Mouse (Mus musculus): ENCODE data around the gene Gstm2. TPM values are rescaled to one million over a fixed set of nuclear protein-coding genes. Genes with fewer than 3 reads are reported as not detected.
"Not testable (repeated sequence)": the region's sequence is repeated elsewhere in the genome, so short reads cannot be mapped to it uniquely, and the experiment has no call there.

The Gstm2 gene
- total and polyA plus RNA-seq, 2 experiments: 79.1 to 222 TPM

GRCm38 (mm10) chr3:108002021-108002420 lies 15.8 kb upstream of the Gstm2 start:
- H3K4me3 ChIP-seq (ENCODE audit: insufficient read depth, low read depth, low read length): no peak overlapping the region
- H3K27ac ChIP-seq (replicated peaks; ENCODE audit: insufficient read depth, low read depth, low read length): no peak overlapping the region
- no peaks in the 10 kb centered on the region for H3K27me3 ChIP-seq (ENCODE audit: control insufficient read depth, insufficient read depth, low read length)
- H3K79me2 ChIP-seq (ENCODE audit: control insufficient read depth, insufficient read depth, low read length): no peaks in the 10 kb centered on the region
- no peak for DNase-seq (ENCODE audit: extremely low read depth, low read depth, low spot score)
- H3K4me1 ChIP-seq (ENCODE audit: control insufficient read depth, insufficient read depth, low read length): no peaks in the 10 kb centered on the region
- no peak for TF ChIP-seq CTCF (IDR thresholded peaks at IDR 0.05; ENCODE audit: low read depth, low read length)
- TF ChIP-seq POLR2A (IDR thresholded peaks at IDR 0.05; ENCODE audit: extremely low read depth, insufficient read depth, low read length): no peak
- H3K36me3 ChIP-seq (ENCODE audit: control insufficient read depth, insufficient read depth, low read length): no peaks in the 10 kb centered on the region
- H3K9ac ChIP-seq (ENCODE audit: low read depth, low read length): no peak overlapping the region
- WGBS: 60% methylated on average over 8 of the region's 8 CpGs

GRCm38 (mm10) chr3:107999491-107999890 lies 13.2 kb upstream of the Gstm2 start:
- H3K36me3 ChIP-seq (ENCODE audit: control insufficient read depth, insufficient read depth, low read length): no peaks in the 10 kb centered on the region
- 97% methylated on average over 3 of the region's 3 CpGs for WGBS
- H3K4me1 ChIP-seq (ENCODE audit: control insufficient read depth, insufficient read depth, low read length): no peaks in the 10 kb centered on the region
- H3K79me2 ChIP-seq (ENCODE audit: control insufficient read depth, insufficient read depth, low read length): no peaks in the 10 kb centered on the region
- no peaks in the 10 kb centered on the region for H3K27me3 ChIP-seq (ENCODE audit: control insufficient read depth, insufficient read depth, low read length)
- H3K27ac ChIP-seq (replicated peaks; ENCODE audit: insufficient read depth, low read depth, low read length): no peak overlapping the region
- no peak overlapping the region for H3K9ac ChIP-seq (ENCODE audit: low read depth, low read length)
- H3K4me3 ChIP-seq (ENCODE audit: insufficient read depth, low read depth, low read length): no peak overlapping the region
- no peak for DNase-seq (ENCODE audit: extremely low read depth, low read depth, low spot score)
- TF ChIP-seq POLR2A (IDR thresholded peaks at IDR 0.05; ENCODE audit: extremely low read depth, insufficient read depth, low read length) (no peak), CTCF (IDR thresholded peaks at IDR 0.05; ENCODE audit: low read depth, low read length) (no peak)

GRCm38 (mm10) chr3:107998591-107998990 lies 12.3 kb upstream of the Gstm2 start:
- Histone ChIP-seq H3K79me2 (ENCODE audit: control insufficient read depth, insufficient read depth, low read length) (no peaks in the 10 kb centered on the region), H3K9ac (ENCODE audit: low read depth, low read length) (no peak overlapping the region), H3K36me3 (ENCODE audit: control insufficient read depth, insufficient read depth, low read length) (no peaks in the 10 kb centered on the region), H3K27me3 (ENCODE audit: control insufficient read depth, insufficient read depth, low read length) (no peaks in the 10 kb centered on the region), H3K4me3 (ENCODE audit: insufficient read depth, low read depth, low read length) (no peak overlapping the region), H3K4me1 (ENCODE audit: control insufficient read depth, insufficient read depth, low read length) (no peaks in the 10 kb centered on the region), H3K27ac (replicated peaks; ENCODE audit: insufficient read depth, low read depth, low read length) (no peak overlapping the region)
- 90% methylated on average over 3 of the region's 3 CpGs for WGBS
- no peak for TF ChIP-seq CTCF (IDR thresholded peaks at IDR 0.05; ENCODE audit: low read depth, low read length)
- no peak for TF ChIP-seq POLR2A (IDR thresholded peaks at IDR 0.05; ENCODE audit: extremely low read depth, insufficient read depth, low read length)
- DNase-seq (ENCODE audit: extremely low read depth, low read depth, low spot score): no peak

- no peaks in the 10 kb centered on the region for H3K4me1 ChIP-seq (ENCODE audit: control insufficient read depth, insufficient read depth, low read length)
Observed at GRCm38 (mm10) chr3:107996576-107996975, 10.3 kb upstream of the Gstm2 start.

GRCm38 (mm10) chr3:107995974-107996373 lies 9.7 kb upstream of the Gstm2 start:
- not testable (repeated sequence) for H3K27ac ChIP-seq (replicated peaks; ENCODE audit: insufficient read depth, low read depth, low read length); H3K79me2 ChIP-seq (ENCODE audit: control insufficient read depth, insufficient read depth, low read length); DNase-seq (ENCODE audit: extremely low read depth, low read depth, low spot score); H3K9ac ChIP-seq (ENCODE audit: low read depth, low read length); H3K4me1 ChIP-seq (ENCODE audit: control insufficient read depth, insufficient read depth, low read length); H3K27me3 ChIP-seq (ENCODE audit: control insufficient read depth, insufficient read depth, low read length); H3K36me3 ChIP-seq (ENCODE audit: control insufficient read depth, insufficient read depth, low read length); H3K4me3 ChIP-seq (ENCODE audit: insufficient read depth, low read depth, low read length)
- 98% methylated on average over 2 of the region's 2 CpGs for WGBS

More at GRCm38 (mm10) chr3:107996576-107996975, 10.3 kb upstream of the Gstm2 start:
- H3K27me3 ChIP-seq (ENCODE audit: control insufficient read depth, insufficient read depth, low read length): no peaks in the 10 kb centered on the region
- no peaks in the 10 kb centered on the region for H3K79me2 ChIP-seq (ENCODE audit: control insufficient read depth, insufficient read depth, low read length)
- no peak overlapping the region for H3K9ac ChIP-seq (ENCODE audit: low read depth, low read length)
- no peaks in the 10 kb centered on the region for H3K36me3 ChIP-seq (ENCODE audit: control insufficient read depth, insufficient read depth, low read length)
- no peak overlapping the region for H3K4me3 ChIP-seq (ENCODE audit: insufficient read depth, low read depth, low read length)
- H3K27ac ChIP-seq (replicated peaks; ENCODE audit: insufficient read depth, low read depth, low read length): no peak overlapping the region
- no peak for DNase-seq (ENCODE audit: extremely low read depth, low read depth, low spot score)
- WGBS: 91% methylated on average over 4 of the region's 4 CpGs
- TF ChIP-seq CTCF (IDR thresholded peaks at IDR 0.05; ENCODE audit: low read depth, low read length) (no peak), POLR2A (IDR thresholded peaks at IDR 0.05; ENCODE audit: extremely low read depth, insufficient read depth, low read length) (no peak)

GRCm38 (mm10) chr3:107985141-107985540 lies 1.1 kb downstream of the Gstm2 start:
- H3K27me3 ChIP-seq (ENCODE audit: control insufficient read depth, insufficient read depth, low read length); H3K9ac ChIP-seq (ENCODE audit: low read depth, low read length); H3K4me3 ChIP-seq (ENCODE audit: insufficient read depth, low read depth, low read length); H3K79me2 ChIP-seq (ENCODE audit: control insufficient read depth, insufficient read depth, low read length); H3K36me3 ChIP-seq (ENCODE audit: control insufficient read depth, insufficient read depth, low read length); DNase-seq (ENCODE audit: extremely low read depth, low read depth, low spot score): not testable (repeated sequence)
- Histone ChIP-seq H3K27ac (replicated peaks; ENCODE audit: insufficient read depth, low read depth, low read length) (peak overlapping the region; percentile 3; the same call in 1 of the 2 replicates), H3K4me1 (ENCODE audit: control insufficient read depth, insufficient read depth, low read length) (peaks cover 22% of the 10 kb centered on the region)
- WGBS: 96% methylated on average over 2 of the region's 2 CpGs
